Mouse (Mus musculus): ENCODE measurements around the gene Tmem132c.

Gene Tmem132c

GRCm38 (mm10) chr5:127405391-127406000, 163.9 kb downstream of the Tmem132c start:
- no peak for DNase-seq (ENCODE audit: extremely low read depth, low read depth)

- no peak for DNase-seq (ENCODE audit: extremely low read depth, low read depth)
Measured at GRCm38 (mm10) chr5:127406014-127406655, 164.5 kb downstream of the Tmem132c start.

GRCm38 (mm10) chr5:127416536-127416935, 174.9 kb downstream of the Tmem132c start:
- no peak for DNase-seq (ENCODE audit: extremely low read depth, low read depth)

- no peak for DNase-seq (ENCODE audit: extremely low read depth, low read depth)
Measured at GRCm38 (mm10) chr5:127423936-127424335, 182.3 kb downstream of the Tmem132c start.

GRCm38 (mm10) chr5:127429124-127429523, 187.5 kb downstream of the Tmem132c start:
- DNase-seq (ENCODE audit: extremely low read depth, low read depth), result no peak

- no peak for DNase-seq (ENCODE audit: extremely low read depth, low read depth)
Measured at GRCm38 (mm10) chr5:127431561-127431960, 190.0 kb downstream of the Tmem132c start.

GRCm38 (mm10) chr5:127436836-127437235, 195.2 kb downstream of the Tmem132c start:
- no peak for DNase-seq (ENCODE audit: extremely low read depth, low read depth)

- DNase-seq (ENCODE audit: extremely low read depth, low read depth), result no peak
Measured at GRCm38 (mm10) chr5:127438639-127439038, 197.0 kb downstream of the Tmem132c start.

GRCm38 (mm10) chr5:127441963-127442362, 200.4 kb downstream of the Tmem132c start:
- DNase-seq (ENCODE audit: extremely low read depth, low read depth), result no peak

- DNase-seq (ENCODE audit: extremely low read depth, low read depth), result no peak
Measured at GRCm38 (mm10) chr5:127453580-127453979, 212.0 kb downstream of the Tmem132c start.

- no peak for DNase-seq (ENCODE audit: extremely low read depth, low read depth)
Measured at GRCm38 (mm10) chr5:127454068-127454467, 212.5 kb downstream of the Tmem132c start.

GRCm38 (mm10) chr5:127456076-127456475, 214.5 kb downstream of the Tmem132c start:
- no peak for DNase-seq (ENCODE audit: extremely low read depth, low read depth)

GRCm38 (mm10) chr5:127468151-127468550, 226.5 kb downstream of the Tmem132c start:
- no peak for DNase-seq (ENCODE audit: extremely low read depth, low read depth)

GRCm38 (mm10) chr5:127470351-127470750, 228.7 kb downstream of the Tmem132c start:
- DNase-seq (ENCODE audit: extremely low read depth, low read depth), result no peak

- no peak for DNase-seq (ENCODE audit: extremely low read depth, low read depth)
Measured at GRCm38 (mm10) chr5:127471902-127472301, 230.3 kb downstream of the Tmem132c start.

- DNase-seq (ENCODE audit: extremely low read depth, low read depth), result no peak
Measured at GRCm38 (mm10) chr5:127473706-127474105, 232.1 kb downstream of the Tmem132c start.

- DNase-seq (ENCODE audit: extremely low read depth, low read depth), result no peak
Measured at GRCm38 (mm10) chr5:127474856-127475255, 233.2 kb downstream of the Tmem132c start.

- DNase-seq (ENCODE audit: extremely low read depth, low read depth), result no peak
Measured at GRCm38 (mm10) chr5:127477790-127478189, 236.2 kb downstream of the Tmem132c start.

- DNase-seq (ENCODE audit: extremely low read depth, low read depth), result no peak
Measured at GRCm38 (mm10) chr5:127478322-127478721, 236.7 kb downstream of the Tmem132c start.

- no peak for DNase-seq (ENCODE audit: extremely low read depth, low read depth)
Measured at GRCm38 (mm10) chr5:127480931-127481330, 239.3 kb downstream of the Tmem132c start.

- no peak for DNase-seq (ENCODE audit: extremely low read depth, low read depth)
Measured at GRCm38 (mm10) chr5:127481416-127481815, 239.8 kb downstream of the Tmem132c start.

GRCm38 (mm10) chr5:127482342-127482741, 240.7 kb downstream of the Tmem132c start:
- DNase-seq (ENCODE audit: extremely low read depth, low read depth), result no peak
